Mouse (Mus musculus): Measurements from ENCODE around the gene Coro1b. TPM values are rescaled to one million over a fixed set of nuclear protein-coding genes. Genes with fewer than 3 reads are reported as not detected.

The Coro1b gene
- total and polyA plus RNA-seq, 2 experiments from 2014 or later: 97.2 to 120 TPM

- Histone ChIP-seq H3K4me1 (ENCODE audit: control insufficient read depth, insufficient read depth) (peaks cover 20% of the 10 kb centered on the region; the same call in 1 of the 2 replicates), H3K4me2 (ENCODE audit: low read depth, low read length) (no peak overlapping the region), H3K27me3 (ENCODE audit: control insufficient read depth, insufficient read depth, low read length) (peaks cover 12% of the 10 kb centered on the region), H3K27ac (ENCODE audit: low read depth) (no peak overlapping the region), H3K9me3 (replicated peaks; ENCODE audit: control insufficient read depth, low read length) (no peaks in the 10 kb centered on the region), H3K9ac (replicated peaks; ENCODE audit: low read depth, low read length) (no peak overlapping the region), H3K36me3 (replicated peaks; ENCODE audit: control insufficient read depth, insufficient read depth, low read length) (peaks cover 24% of the 10 kb centered on the region), H3K4me3 (ENCODE audit: low read depth, low read length) (no peak overlapping the region)
- TF ChIP-seq CTCF (IDR thresholded peaks at IDR 0.05; ENCODE audit: low read depth) (no peak), EP300 (IDR thresholded peaks at IDR 0.05; ENCODE audit: low read depth) (no peak)
- 88% methylated on average over 2 of the region's 2 CpGs for WGBS
- DNase-seq (ENCODE audit: low spot score): no peak
- no peak for ATAC-seq (ENCODE audit: insufficient read depth, low read depth)
These were observed 46.4 kb upstream of the Coro1b start for GRCm38 (mm10) chr19:4102049-4102448.

GRCm38 (mm10) chr19:4102626-4103025, 45.8 kb upstream of the Coro1b start:
- no peak for TF ChIP-seq CTCF (IDR thresholded peaks at IDR 0.05; ENCODE audit: low read depth)
- no peak for TF ChIP-seq EP300 (IDR thresholded peaks at IDR 0.05; ENCODE audit: low read depth)
- Histone ChIP-seq H3K4me3 (ENCODE audit: low read depth, low read length) (no peak overlapping the region), H3K27me3 (ENCODE audit: control insufficient read depth, insufficient read depth, low read length) (peaks cover 12% of the 10 kb centered on the region), H3K36me3 (replicated peaks; ENCODE audit: control insufficient read depth, insufficient read depth, low read length) (peaks cover 24% of the 10 kb centered on the region), H3K9ac (replicated peaks; ENCODE audit: low read depth, low read length) (no peak overlapping the region), H3K9me3 (replicated peaks; ENCODE audit: control insufficient read depth, low read length) (no peaks in the 10 kb centered on the region), H3K4me2 (ENCODE audit: low read depth, low read length) (no peak overlapping the region), H3K27ac (ENCODE audit: low read depth) (no peak overlapping the region), H3K4me1 (ENCODE audit: control insufficient read depth, insufficient read depth) (peaks cover 20% of the 10 kb centered on the region; the same call in 1 of the 2 replicates)
- DNase-seq (ENCODE audit: low spot score) (no peak), ATAC-seq (ENCODE audit: insufficient read depth, low read depth) (no peak)
- 94% methylated on average over 12 of the region's 12 CpGs for WGBS

- 93% methylated on average over 18 of the region's 18 CpGs for WGBS
- peaks cover 12% of the 10 kb centered on the region for H3K27me3 ChIP-seq (ENCODE audit: control insufficient read depth, insufficient read depth, low read length)
- DNase-seq (ENCODE audit: low spot score) (no peak), ATAC-seq (ENCODE audit: insufficient read depth, low read depth) (no peak)
- H3K36me3 ChIP-seq (replicated peaks; ENCODE audit: control insufficient read depth, insufficient read depth, low read length): peaks cover 24% of the 10 kb centered on the region
- H3K4me1 ChIP-seq (ENCODE audit: control insufficient read depth, insufficient read depth): peaks cover 20% of the 10 kb centered on the region; the same call in 1 of the 2 replicates
- H3K9me3 ChIP-seq (replicated peaks; ENCODE audit: control insufficient read depth, low read length): no peaks in the 10 kb centered on the region
- H3K4me3 ChIP-seq (ENCODE audit: low read depth, low read length): no peak overlapping the region
- no peak overlapping the region for H3K4me2 ChIP-seq (ENCODE audit: low read depth, low read length)
- no peak for TF ChIP-seq EP300 (IDR thresholded peaks at IDR 0.05; ENCODE audit: low read depth)
- no peak for TF ChIP-seq CTCF (IDR thresholded peaks at IDR 0.05; ENCODE audit: low read depth)
- no peak overlapping the region for H3K9ac ChIP-seq (replicated peaks; ENCODE audit: low read depth, low read length)
- no peak overlapping the region for H3K27ac ChIP-seq (ENCODE audit: low read depth)
These were observed 45.1 kb upstream of the Coro1b start for GRCm38 (mm10) chr19:4103294-4103693.

GRCm38 (mm10) chr19:4103792-4104191, 44.6 kb upstream of the Coro1b start:
- Histone ChIP-seq H3K27ac (ENCODE audit: low read depth) (no peak overlapping the region), H3K9ac (replicated peaks; ENCODE audit: low read depth, low read length) (no peak overlapping the region), H3K4me3 (ENCODE audit: low read depth, low read length) (no peak overlapping the region), H3K9me3 (replicated peaks; ENCODE audit: control insufficient read depth, low read length) (no peaks in the 10 kb centered on the region), H3K4me2 (ENCODE audit: low read depth, low read length) (no peak overlapping the region), H3K27me3 (ENCODE audit: control insufficient read depth, insufficient read depth, low read length) (peaks cover 12% of the 10 kb centered on the region), H3K4me1 (ENCODE audit: control insufficient read depth, insufficient read depth) (peaks cover 20% of the 10 kb centered on the region; the same call in 1 of the 2 replicates), H3K36me3 (replicated peaks; ENCODE audit: control insufficient read depth, insufficient read depth, low read length) (peaks cover 24% of the 10 kb centered on the region)
- WGBS: 42% methylated on average over 3 of the region's 3 CpGs
- TF ChIP-seq CTCF (IDR thresholded peaks at IDR 0.05; ENCODE audit: low read depth) (no peak), EP300 (IDR thresholded peaks at IDR 0.05; ENCODE audit: low read depth) (no peak)
- no peak for DNase-seq (ENCODE audit: low spot score)
- ATAC-seq (ENCODE audit: insufficient read depth, low read depth): no peak

- Histone ChIP-seq H3K27me3 (ENCODE audit: control insufficient read depth, insufficient read depth, low read length) (peaks cover 12% of the 10 kb centered on the region), H3K9me3 (replicated peaks; ENCODE audit: control insufficient read depth, low read length) (no peaks in the 10 kb centered on the region), H3K36me3 (replicated peaks; ENCODE audit: control insufficient read depth, insufficient read depth, low read length) (peaks cover 29% of the 10 kb centered on the region), H3K4me1 (ENCODE audit: control insufficient read depth, insufficient read depth) (peaks cover 14% of the 10 kb centered on the region; the same call in 1 of the 2 replicates), H3K27ac (ENCODE audit: low read depth) (no peak overlapping the region), H3K4me3 (ENCODE audit: low read depth, low read length) (no peak overlapping the region), H3K9ac (replicated peaks; ENCODE audit: low read depth, low read length) (no peak overlapping the region), H3K4me2 (ENCODE audit: low read depth, low read length) (no peak overlapping the region)
- DNase-seq (ENCODE audit: low spot score): no peak
- ATAC-seq (ENCODE audit: insufficient read depth, low read depth): no peak
- WGBS: 85% methylated on average over 16 of the region's 16 CpGs
- TF ChIP-seq CTCF (IDR thresholded peaks at IDR 0.05; ENCODE audit: low read depth): no peak
- TF ChIP-seq EP300 (IDR thresholded peaks at IDR 0.05; ENCODE audit: low read depth): no peak
These were observed 43.7 kb upstream of the Coro1b start for GRCm38 (mm10) chr19:4104675-4105194.

GRCm38 (mm10) chr19:4106654-4107053, 41.8 kb upstream of the Coro1b start:
- Histone ChIP-seq H3K4me1 (ENCODE audit: control insufficient read depth, insufficient read depth) (no peaks in the 10 kb centered on the region), H3K4me2 (ENCODE audit: low read depth, low read length) (no peak overlapping the region), H3K9ac (replicated peaks; ENCODE audit: low read depth, low read length) (no peak overlapping the region), H3K36me3 (replicated peaks; ENCODE audit: control insufficient read depth, insufficient read depth, low read length) (peaks cover 39% of the 10 kb centered on the region), H3K27ac (ENCODE audit: low read depth) (no peak overlapping the region), H3K4me3 (ENCODE audit: low read depth, low read length) (no peak overlapping the region), H3K9me3 (replicated peaks; ENCODE audit: control insufficient read depth, low read length) (no peaks in the 10 kb centered on the region), H3K27me3 (ENCODE audit: control insufficient read depth, insufficient read depth, low read length) (peaks cover 3% of the 10 kb centered on the region)
- TF ChIP-seq CTCF (IDR thresholded peaks at IDR 0.05; ENCODE audit: low read depth) (no peak), EP300 (IDR thresholded peaks at IDR 0.05; ENCODE audit: low read depth) (no peak)
- 90% methylated on average over 14 of the region's 14 CpGs for WGBS
- no peak for DNase-seq (ENCODE audit: low spot score)
- no peak for ATAC-seq (ENCODE audit: insufficient read depth, low read depth)
